Mouse (Mus musculus): ENCODE data around the gene Pde4a.

DNA sequence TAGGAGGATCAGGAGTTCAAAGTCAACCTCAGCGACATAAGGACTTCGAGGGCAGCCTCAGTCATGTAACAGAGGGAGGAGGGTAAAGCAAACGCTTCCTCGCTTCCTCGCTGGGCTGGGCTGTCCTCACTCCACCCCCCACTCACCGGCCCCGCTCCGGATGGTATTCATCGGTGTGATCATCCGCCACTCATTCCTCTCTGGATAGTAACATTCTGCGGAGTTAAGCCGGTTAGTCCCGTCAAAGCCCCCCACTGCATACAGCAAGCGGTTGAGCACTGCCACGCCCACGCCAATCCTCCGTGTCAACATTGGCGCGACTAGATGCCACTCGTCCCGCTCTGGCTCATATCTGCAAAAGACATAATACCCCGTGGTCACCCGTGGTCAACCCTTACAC lies 66.0 kb downstream of the Pde4a start:
- TF ChIP-seq ZNF384 (IDR thresholded peaks at IDR 0.05; ENCODE audit: low read depth, low read length) (no peak), CHD2 (IDR thresholded peaks at IDR 0.05; ENCODE audit: low read depth, low read length) (no peak), MAFK (IDR thresholded peaks at IDR 0.05; ENCODE audit: insufficient read depth, low read depth, low read length) (no peak), HCFC1 (IDR thresholded peaks at IDR 0.05; ENCODE audit: borderline replicate concordance, insufficient read depth, low read length) (no peak)

All from ES-E14 (cell line).